Mouse (Mus musculus) kidney, embryonic 15.5 days (tissue): ENCODE data around the gene Hp1bp3. TPM values are rescaled to one million over a fixed set of nuclear protein-coding genes. Genes with fewer than 3 reads are reported as not detected.

Source experiments
- ATAC-seq: fragments of 200-750 bp; cut with Nextera tagmentation; replicated peaks from 2 replicates; pipeline ENCODE4 v1.8.0; 2017; ENCODE audit warnings: moderate TSS enrichment; ENCODE audit not compliant: low FRiP score
- H3K27ac ChIP-seq: fragments of 300-500 bp; sonication (generic); 2 replicates; pipeline ENCODE4 v1.5.1; 2015; ENCODE audit warnings: mild to moderate bottlenecking, inconsistent platforms
- H3K27me3 ChIP-seq: fragments of 300-500 bp; sonication (generic); 2 replicates; pipeline ENCODE4 v1.6.1; 2015; ENCODE audit warnings: inconsistent platforms
- H3K36me3 ChIP-seq: fragments of 300-500 bp; sonication (generic); 2 replicates; pipeline ENCODE4 v1.6.1; 2015; ENCODE audit warnings: inconsistent platforms
- H3K4me1 ChIP-seq: fragments of 300-500 bp; sonication (generic); 2 replicates; pipeline ENCODE4 v1.6.1; 2015; ENCODE audit warnings: inconsistent platforms
- H3K4me2 ChIP-seq: fragments of 300-500 bp; sonication (generic); 2 replicates; pipeline ENCODE4 v1.6.1; 2015; ENCODE audit warnings: moderate library complexity, mild to moderate bottlenecking, inconsistent platforms
- H3K4me3 ChIP-seq: fragments of 300-500 bp; sonication (generic); replicated peaks from 2 replicates; pipeline ENCODE4 v1.5.1; 2015; ENCODE audit warnings: mild to moderate bottlenecking, inconsistent platforms
- H3K9ac ChIP-seq: fragments of 300-500 bp; sonication (generic); 2 replicates; pipeline ENCODE4 v1.6.1; 2015; ENCODE audit warnings: mild to moderate bottlenecking, inconsistent platforms
- H3K9me3 ChIP-seq: fragments of 300-500 bp; sonication (generic); replicated peaks from 2 replicates; pipeline ENCODE4 v1.6.1; 2016; ENCODE audit warnings: inconsistent platforms
- WGBS: fragments of 180-500 bp; shearing (Covaris S2); methylation state at CpG from one replicate; pipeline ENCODE4 v1.1.7; 2015; ENCODE audit warnings: mixed read lengths; 5-methylcytosine and 5-hydroxymethylcytosine counted together
- polyA plus RNA-seq: library from polyadenylated mRNA; unstranded; fragments of >200 nt; fragmentation: Nextera tagmentation; extraction: Ambion mirVana; gene quantifications from 2 replicates; pipeline ENCODE4 v1.2.1, GENCODE M21; 2015

The Hp1bp3 gene
- polyA plus RNA-seq, 1 experiment from 2014 or later: 161 TPM

DNA sequence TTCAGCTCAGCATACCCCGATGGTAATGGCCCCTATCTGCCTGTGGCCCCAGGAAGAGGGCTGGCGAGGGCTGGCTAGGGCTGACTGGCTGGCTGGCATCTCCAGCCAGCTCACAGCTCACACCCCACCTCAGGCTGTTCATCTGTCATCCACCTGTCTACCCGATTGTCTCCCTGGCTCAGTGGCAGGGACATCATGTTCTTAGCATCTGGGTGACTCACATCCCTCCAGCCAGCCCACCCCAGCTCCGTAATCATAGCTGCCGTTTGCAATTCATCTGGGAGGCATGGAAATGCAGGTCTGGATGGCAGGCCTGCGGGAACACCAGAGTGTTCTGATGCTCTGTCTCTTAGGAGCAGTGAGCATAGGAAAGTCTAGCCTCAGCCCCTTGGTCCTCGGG lies 62.2 kb downstream of the Hp1bp3 start:
- Histone ChIP-seq H3K9ac (no peak overlapping the region), H3K4me1 (no peaks in the 10 kb centered on the region), H3K27me3 (no peaks in the 10 kb centered on the region), H3K9me3 (no peaks in the 10 kb centered on the region), H3K4me3 (no peak overlapping the region), H3K4me2 (no peak overlapping the region), H3K27ac (no peak overlapping the region), H3K36me3 (no peaks in the 10 kb centered on the region)
- no peak for ATAC-seq
- WGBS: 60% methylated on average over 7 of the region's 7 CpGs

DNA sequence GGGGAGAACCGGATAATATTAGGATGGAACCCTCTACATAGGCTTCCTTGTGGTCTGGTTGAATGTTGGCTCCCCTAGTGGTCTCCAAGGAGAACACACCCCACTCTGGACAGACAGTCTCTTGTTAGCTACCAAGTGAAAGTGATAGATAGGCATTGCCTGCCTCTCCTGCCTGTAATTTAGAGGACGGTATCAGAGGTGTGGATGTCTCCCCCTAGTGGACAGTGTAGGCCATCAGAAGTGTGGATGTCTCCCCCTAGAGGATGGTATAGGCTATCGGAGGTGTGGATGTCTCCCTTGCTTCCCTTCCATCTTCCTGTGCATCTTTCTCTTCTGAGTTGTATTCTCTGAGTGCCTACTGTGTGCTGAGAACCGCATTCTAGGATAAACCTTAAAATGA lies 66.7 kb downstream of the Hp1bp3 start:
- no peaks in the 10 kb centered on the region for H3K9me3 ChIP-seq
- peak; percentile 70 for ATAC-seq
- WGBS: 29% methylated on average over 4 of the region's 4 CpGs
- H3K36me3 ChIP-seq: no peaks in the 10 kb centered on the region
- no peak overlapping the region for H3K4me2 ChIP-seq
- no peak overlapping the region for H3K27ac ChIP-seq
- H3K9ac ChIP-seq: no peak overlapping the region
- H3K27me3 ChIP-seq: no peaks in the 10 kb centered on the region
- H3K4me1 ChIP-seq: no peaks in the 10 kb centered on the region
- no peak overlapping the region for H3K4me3 ChIP-seq

DNA sequence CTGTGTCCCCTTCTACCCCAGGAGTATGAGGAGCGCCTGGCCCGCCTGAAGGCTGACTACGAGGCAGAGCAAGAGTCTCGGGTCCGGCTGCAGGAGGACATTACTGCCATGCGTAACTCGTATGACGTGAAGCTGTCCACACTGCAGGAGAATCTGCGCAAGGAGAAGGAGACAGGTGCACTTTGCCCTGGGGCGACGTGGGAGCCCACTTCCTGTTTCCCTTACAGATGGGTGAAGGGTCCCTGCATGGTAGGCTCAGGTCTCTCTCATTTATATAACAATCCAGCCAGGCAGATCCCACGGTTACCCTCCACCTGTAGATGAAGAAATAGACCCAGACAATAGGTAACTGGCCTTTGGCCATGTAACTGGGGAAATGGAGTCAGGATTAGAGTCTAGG lies 70.3 kb downstream of the Hp1bp3 start:
- Histone ChIP-seq H3K4me3 (no peak overlapping the region), H3K27ac (no peak overlapping the region), H3K36me3 (no peaks in the 10 kb centered on the region), H3K9ac (no peak overlapping the region), H3K4me2 (no peak overlapping the region), H3K27me3 (no peaks in the 10 kb centered on the region), H3K4me1 (peaks cover 2% of the 10 kb centered on the region; the same call in 1 of the 2 replicates), H3K9me3 (no peaks in the 10 kb centered on the region)
- no peak for ATAC-seq
- WGBS: 81% methylated on average over 12 of the region's 12 CpGs

DNA sequence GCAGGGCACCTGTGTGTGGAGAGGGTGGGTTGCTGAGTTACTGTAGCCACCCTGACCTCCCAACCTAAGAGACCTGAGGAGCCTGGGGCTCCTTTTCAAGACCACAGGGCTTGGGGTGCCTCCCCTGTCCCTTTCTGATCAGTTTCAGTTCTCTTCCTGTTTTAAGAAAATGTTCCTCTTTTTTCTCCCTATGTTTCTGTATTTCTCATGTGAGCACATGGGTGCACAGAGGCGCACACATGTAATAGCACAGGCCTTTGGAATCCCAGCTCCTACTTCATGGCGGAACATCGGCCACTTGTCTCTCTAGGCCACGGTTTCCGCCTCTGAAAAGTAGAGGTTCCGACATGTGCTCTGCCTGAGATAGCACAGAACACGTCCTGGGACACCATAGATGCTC lies 72.6 kb downstream of the Hp1bp3 start:
- no peak overlapping the region for H3K27ac ChIP-seq
- 89% methylated on average over 7 of the region's 7 CpGs for whole genome bisulfite sequencing
- ATAC-seq: no peak
- peaks cover 11% of the 10 kb centered on the region; the same call in 1 of the 2 replicates for H3K4me1 ChIP-seq
- H3K9me3 ChIP-seq: no peaks in the 10 kb centered on the region
- no peak overlapping the region for H3K9ac ChIP-seq
- H3K36me3 ChIP-seq: no peaks in the 10 kb centered on the region
- H3K27me3 ChIP-seq: no peaks in the 10 kb centered on the region
- H3K4me2 ChIP-seq: no peak overlapping the region
- H3K4me3 ChIP-seq: no peak overlapping the region

DNA sequence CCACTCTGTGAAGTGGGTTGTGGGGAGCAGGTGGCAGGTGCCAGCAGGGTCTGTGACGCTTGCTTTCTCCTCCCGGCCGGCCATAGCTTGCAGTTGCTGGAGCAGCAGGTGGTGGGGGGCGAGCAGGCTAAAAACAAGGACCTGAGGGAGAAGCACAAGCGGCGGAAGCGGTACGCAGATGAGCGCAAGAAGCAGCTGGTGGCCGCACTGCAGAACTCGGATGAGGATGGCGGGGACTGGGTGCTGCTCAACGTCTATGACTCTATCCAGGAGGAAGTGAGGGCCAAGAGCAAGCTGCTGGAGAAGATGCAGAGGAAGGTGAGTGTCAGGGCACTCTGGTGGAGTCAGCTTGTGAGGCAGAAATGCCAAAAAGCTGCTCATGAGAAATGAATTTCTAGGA lies 75.9 kb downstream of the Hp1bp3 start:
- 89% methylated on average over 13 of the region's 13 CpGs for WGBS
- Histone ChIP-seq H3K4me2 (no peak overlapping the region), H3K9me3 (no peaks in the 10 kb centered on the region), H3K4me1 (peaks cover 11% of the 10 kb centered on the region; the same call in 1 of the 2 replicates), H3K27ac (peak overlapping the region; percentile 45; the same call in 1 of the 2 replicates), H3K4me3 (no peak overlapping the region), H3K27me3 (no peaks in the 10 kb centered on the region), H3K36me3 (no peaks in the 10 kb centered on the region), H3K9ac (no peak overlapping the region)
- no peak for ATAC-seq

DNA sequence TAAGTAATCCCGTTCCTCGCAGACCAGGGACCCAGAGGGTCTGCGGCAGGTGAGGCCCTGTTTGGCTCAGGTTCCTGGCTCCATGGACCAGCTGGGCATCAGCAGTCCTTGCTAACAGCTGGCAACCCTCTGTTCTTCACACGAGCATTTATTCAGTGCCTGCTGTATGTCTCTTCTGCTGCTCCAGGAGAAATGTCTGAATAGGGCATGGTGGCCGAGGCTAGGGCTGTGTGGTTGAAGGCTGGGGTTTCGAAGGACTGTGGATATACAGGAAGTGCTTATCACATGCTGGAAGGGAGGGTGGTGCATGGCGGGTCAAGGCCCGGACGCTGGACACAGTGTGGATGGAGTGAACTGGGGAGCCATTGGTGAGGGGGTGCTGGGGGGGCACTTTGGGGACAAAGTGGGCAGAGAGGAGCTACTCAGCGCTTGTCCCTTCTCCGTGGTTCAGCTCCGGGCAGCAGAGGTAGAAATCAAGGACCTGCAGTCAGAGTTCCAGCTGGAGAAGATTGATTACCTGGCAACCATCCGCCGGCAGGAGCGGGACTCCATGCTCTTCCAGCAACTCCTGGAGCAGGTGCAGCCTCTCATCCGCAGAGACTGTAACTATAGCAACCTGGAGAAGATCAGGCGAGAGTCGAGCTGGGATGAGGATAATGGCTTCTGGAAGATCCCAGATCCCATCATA lies 77.3 kb downstream of the Hp1bp3 start:
- Histone ChIP-seq H3K9me3 (no peaks in the 10 kb centered on the region), H3K4me1 (peaks cover 11% of the 10 kb centered on the region; the same call in 1 of the 2 replicates), H3K4me3 (no peak overlapping the region), H3K27me3 (no peaks in the 10 kb centered on the region), H3K27ac (no peak overlapping the region), H3K4me2 (no peak overlapping the region), H3K36me3 (no peaks in the 10 kb centered on the region), H3K9ac (no peak overlapping the region)
- ATAC-seq: no peak
- WGBS: 70% methylated on average over 18 of the region's 18 CpGs

DNA sequence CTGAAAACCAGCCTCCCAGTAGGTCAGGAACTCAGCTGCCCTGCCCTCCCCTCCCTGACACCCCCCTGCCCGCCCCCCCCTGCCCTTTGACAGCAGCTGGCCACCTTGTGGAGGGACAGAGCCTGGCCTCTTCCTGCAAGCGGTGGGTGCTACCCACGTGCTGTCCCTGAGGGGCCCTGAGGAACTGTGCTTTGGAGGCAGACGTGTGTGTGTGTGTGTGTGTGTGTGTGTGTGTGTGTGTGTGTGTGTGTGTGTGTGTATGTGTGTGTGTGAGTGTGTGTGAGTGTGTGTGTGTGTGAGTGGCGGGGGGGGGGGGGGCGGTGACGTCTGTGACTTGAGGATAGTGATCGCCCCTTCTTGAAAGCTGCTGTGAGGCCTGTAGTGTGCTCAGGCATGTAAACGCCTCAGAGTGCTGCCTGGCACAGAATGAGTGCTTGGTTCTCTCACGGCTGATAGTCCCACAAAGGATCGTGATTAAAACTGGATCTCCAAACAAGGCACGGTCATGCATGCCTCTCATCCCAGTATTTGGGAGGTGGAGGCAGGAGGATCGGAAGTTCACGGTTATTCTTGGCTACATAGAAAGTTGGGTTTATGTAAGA lies 78.0 kb downstream of the Hp1bp3 start:
- H3K9me3 ChIP-seq: no peaks in the 10 kb centered on the region
- H3K4me1 ChIP-seq: peaks cover 11% of the 10 kb centered on the region; the same call in 1 of the 2 replicates
- H3K4me3 ChIP-seq: no peak overlapping the region
- no peak overlapping the region for H3K4me2 ChIP-seq
- H3K27me3 ChIP-seq: no peaks in the 10 kb centered on the region
- no peak for ATAC-seq
- no peak overlapping the region for H3K9ac ChIP-seq
- no peaks in the 10 kb centered on the region for H3K36me3 ChIP-seq
- no peak overlapping the region for H3K27ac ChIP-seq
- 81% methylated on average over 12 of the region's 14 CpGs for WGBS

Other genes with a start within 250 kb of the Hp1bp3 start
- 38.6 and 40.0 TPM in 2 replicates for gene Eif4g3, start 223.3 kb upstream of the Hp1bp3 start, polyA plus RNA-seq
- 0.42 and 0.77 TPM in 2 replicates for gene Sh2d5, start 34.1 kb downstream of the Hp1bp3 start, polyA plus RNA-seq
- 1.6 and 2.0 TPM in 2 replicates for gene Kif17, start 34.1 kb downstream of the Hp1bp3 start, polyA plus RNA-seq
- 365 and 386 TPM in 2 replicates for gene Ddost, start 88.4 kb downstream of the Hp1bp3 start, polyA plus RNA-seq
- gene Pink1, start 110.0 kb downstream of the Hp1bp3 start, polyA plus RNA-seq: 47.5 and 50.3 TPM in 2 replicates
- gene Cda, start 151.7 kb downstream of the Hp1bp3 start, polyA plus RNA-seq: 21.3 and 22.0 TPM in 2 replicates
- not detected in 2 replicates for gene Fam43b, start 180.2 kb downstream of the Hp1bp3 start, polyA plus RNA-seq
- 21.6 and 23.8 TPM in 2 replicates for gene Mul1, start 218.4 kb downstream of the Hp1bp3 start, polyA plus RNA-seq
- 7.6 and 8.3 TPM in 2 replicates for gene Camk2n1, start 238.0 kb downstream of the Hp1bp3 start, polyA plus RNA-seq